Mouse (Mus musculus): ENCODE measurements around the gene a. TPM values are rescaled to one million over a fixed set of nuclear protein-coding genes. Genes with fewer than 3 reads are reported as not detected.

The a gene
- total and polyA plus RNA-seq, 3 experiments: not detected

DNA sequence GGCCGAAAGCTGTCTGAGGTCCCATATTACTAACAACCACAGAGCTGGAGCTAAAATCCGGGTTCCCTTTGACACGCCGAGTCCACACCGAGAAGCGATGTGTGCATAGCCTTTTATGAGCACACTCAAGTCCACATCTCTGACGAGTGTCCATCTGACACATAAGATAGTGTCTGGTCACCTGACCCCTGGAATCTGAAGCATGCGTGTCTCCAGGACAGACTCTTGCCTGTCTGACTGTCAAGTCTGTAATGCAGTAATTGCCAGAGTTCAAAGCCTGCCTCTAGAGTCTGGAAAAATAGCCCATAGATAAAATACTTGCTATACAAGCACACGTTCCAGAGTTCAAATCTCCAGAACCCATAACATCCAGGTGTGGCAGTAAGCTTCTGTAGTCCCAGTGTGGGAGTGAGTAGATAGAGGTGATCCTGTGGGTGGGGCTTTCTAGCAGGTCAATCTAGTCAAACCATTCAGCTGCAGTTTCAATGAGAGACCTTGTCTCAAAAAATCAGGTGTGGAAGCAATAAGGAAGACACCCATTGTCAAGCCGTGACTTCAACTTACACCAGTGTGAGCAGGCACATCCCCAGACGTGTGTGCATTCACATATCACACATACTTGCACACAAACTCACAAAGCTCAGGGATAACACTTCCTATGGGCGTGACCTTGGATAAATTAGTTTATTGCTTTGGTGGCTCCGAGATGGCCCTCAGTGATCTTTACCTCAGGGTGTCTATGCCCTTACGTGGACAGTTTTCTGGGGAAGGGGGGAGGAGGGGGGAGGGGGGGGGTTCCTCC, 309.0 kb downstream of the a start:
- Histone ChIP-seq H3K4me1 (ENCODE audit: control insufficient read depth, insufficient read depth, low read length) (no peaks in the 10 kb centered on the region), H3K4me3 (no peak overlapping the region), H3K79me2 (replicated peaks; ENCODE audit: control insufficient read depth, insufficient read depth, low read length) (no peaks in the 10 kb centered on the region), H3K9ac (ENCODE audit: low read depth, low read length) (no peak overlapping the region), H3K27ac (no peak overlapping the region), H3K36me3 (ENCODE audit: control insufficient read depth, insufficient read depth, low read length) (no peaks in the 10 kb centered on the region), H3K27me3 (ENCODE audit: control insufficient read depth, insufficient read depth, low read length) (no peaks in the 10 kb centered on the region)
- WGBS: 68% methylated on average over 14 of the region's 14 CpGs
- DNase-seq: no peak
- intact Hi-C loops (cut with DNase I): no loop called here
- TF ChIP-seq EP300 (IDR thresholded peaks at IDR 0.05; ENCODE audit: insufficient read depth, low read depth, low read length): no peak
- no peak for TF ChIP-seq CTCF (IDR thresholded peaks at IDR 0.05)
- TF ChIP-seq POLR2A (IDR thresholded peaks at IDR 0.05; ENCODE audit: insufficient read depth, low read depth, low read length): no peak

Other genes starting within 250 kb of the a start
- gene 1700003F12Rik, start 244.3 kb upstream of the a start, total RNA-seq (2021): not detected
- 0.39 TPM in 1 of 2 replicates, not detected in the other for gene 1700003F12Rik, start 244.3 kb upstream of the a start, polyA plus RNA-seq (2012; rRNA removed)
- gene Actl10, start 239.6 kb upstream of the a start, total RNA-seq (2021): not detected
- gene Actl10, start 239.6 kb upstream of the a start, polyA plus RNA-seq (2012; rRNA removed): not detected in 2 replicates
- under 1 TPM; 0.20 to 0.23 TPM for gene Necab3, start 232.5 kb upstream of the a start, total RNA-seq (2021)
- 0.90 and 1.7 TPM in 2 replicates for gene Necab3, start 232.5 kb upstream of the a start, polyA plus RNA-seq (2012; rRNA removed)
- gene E2f1, start 221.5 kb upstream of the a start, total RNA-seq (2021): under 1 TPM; 0.39 to 0.70 TPM
- gene E2f1, start 221.5 kb upstream of the a start, polyA plus RNA-seq (2012; rRNA removed): 1.1 and 1.2 TPM in 2 replicates
- 10 to 100 TPM; 20.9 to 21.5 TPM for gene Pxmp4, start 187.7 kb upstream of the a start, total RNA-seq (2021)
- 47.2 and 49.9 TPM in 2 replicates for gene Pxmp4, start 187.7 kb upstream of the a start, polyA plus RNA-seq (2012; rRNA removed)
- 1 to 10 TPM; 2.7 to 3.1 TPM for gene Zfp341, start 178.1 kb upstream of the a start, total RNA-seq (2021)
- gene Zfp341, start 178.1 kb upstream of the a start, polyA plus RNA-seq (2012; rRNA removed): 4.0 and 4.9 TPM in 2 replicates
- not detected for gene 4930519P11Rik, start 178.0 kb upstream of the a start, total RNA-seq (2021)
- gene 4930519P11Rik, start 178.0 kb upstream of the a start, polyA plus RNA-seq (2012; rRNA removed): 0.57 TPM in 1 of 2 replicates, not detected in the other
- 100 to 1,000 TPM; 106 to 124 TPM for gene Chmp4b, start 139.7 kb upstream of the a start, total RNA-seq (2021)
- 64.4 and 89.4 TPM in 2 replicates for gene Chmp4b, start 139.7 kb upstream of the a start, polyA plus RNA-seq (2012; rRNA removed)
- not detected for gene Gm14214, start 21.4 kb upstream of the a start, total RNA-seq (2021)
- gene Gm14214, start 21.4 kb upstream of the a start, polyA plus RNA-seq (2012; rRNA removed): not detected in 2 replicates
- gene Raly, start 306 bp upstream of the a start, total RNA-seq (2021): 10 to 100 TPM; 83.4 to 92.7 TPM
- gene Raly, start 306 bp upstream of the a start, polyA plus RNA-seq (2012; rRNA removed): 89.8 and 112 TPM in 2 replicates
- 10 to 100 TPM; 49.0 to 56.6 TPM for gene Eif2s2, start 101.5 kb downstream of the a start, total RNA-seq (2021)
- 12.0 and 22.1 TPM in 2 replicates for gene Eif2s2, start 101.5 kb downstream of the a start, polyA plus RNA-seq (2012; rRNA removed)
- gene Gm14226, start 226.9 kb downstream of the a start, total RNA-seq (2021): under 1 TPM; 0.16 to 0.20 TPM
- 0.16 and 0.18 TPM in 2 replicates for gene Gm14226, start 226.9 kb downstream of the a start, polyA plus RNA-seq (2012; rRNA removed)